Mouse (Mus musculus): ENCODE results near the gene Ncam1. TPM values are rescaled to one million over a fixed set of nuclear protein-coding genes. Genes with fewer than 3 reads are reported as not detected.

The Ncam1 gene
- total and polyA plus RNA-seq, 3 experiments: 4.1 to 5.4 (median 4.7) TPM

DNA sequence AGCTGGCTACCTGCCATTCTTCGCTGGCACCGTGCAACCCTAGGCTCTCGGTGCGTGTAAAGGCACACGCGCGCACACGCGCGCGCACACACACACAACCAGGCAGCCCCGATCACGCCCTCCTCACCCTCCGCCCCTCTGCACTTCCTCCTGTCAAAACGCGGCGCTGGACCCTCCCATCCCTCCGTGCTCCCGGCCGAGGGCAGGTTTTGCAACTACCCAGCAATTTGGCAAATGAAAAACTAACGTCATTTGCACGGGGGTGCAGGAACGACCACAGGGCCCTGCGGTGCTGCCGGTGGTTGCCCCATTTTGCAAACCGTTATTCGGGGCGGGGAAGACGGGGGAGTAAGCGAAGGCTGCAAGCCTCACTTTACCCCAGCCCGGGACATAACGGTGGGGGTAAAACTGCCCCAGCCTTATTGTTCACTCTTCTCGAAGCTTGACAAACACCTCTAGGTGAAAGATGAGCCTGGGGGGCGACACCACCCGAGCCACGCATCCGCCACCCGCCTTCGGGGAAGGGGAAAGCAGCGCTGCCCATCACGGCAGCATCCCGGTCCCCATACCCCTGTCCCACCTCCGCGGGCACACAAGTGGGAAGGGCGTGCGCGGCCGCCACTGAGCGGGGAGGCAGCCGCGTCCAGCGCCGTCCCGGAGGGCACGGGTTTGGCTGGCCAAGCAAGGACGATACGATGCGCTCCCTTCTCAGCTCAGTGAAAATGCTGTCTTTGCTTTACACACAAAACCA, 729 bp downstream of the Ncam1 start:
- Histone ChIP-seq H3K9ac (ENCODE audit: low read depth, low read length) (peak overlapping the region; percentile 54), H3K4me1 (ENCODE audit: control insufficient read depth, insufficient read depth, low read length) (no peaks in the 10 kb centered on the region), H3K79me2 (replicated peaks; ENCODE audit: control insufficient read depth, insufficient read depth, low read length) (no peaks in the 10 kb centered on the region), H3K27ac (no peak overlapping the region), H3K36me3 (ENCODE audit: control insufficient read depth, insufficient read depth, low read length) (no peaks in the 10 kb centered on the region), H3K4me3 (peak overlapping the region; percentile 56), H3K27me3 (ENCODE audit: control insufficient read depth, insufficient read depth, low read length) (no peaks in the 10 kb centered on the region; the same call in 1 of the 2 replicates)
- under 1% methylated on average over 58 of the region's 58 CpGs for WGBS
- intact Hi-C loops (cut with DNase I): loop anchor here (10.0 kb wide), 1 partner anchor 377 kb away; no protein-coding TSS in a partner anchor
- DNase-seq: peak; percentile 49 to 52
- TF ChIP-seq EP300 (IDR thresholded peaks at IDR 0.05; ENCODE audit: insufficient read depth, low read depth, low read length) (no peak), POLR2A (IDR thresholded peaks at IDR 0.05; ENCODE audit: insufficient read depth, low read depth, low read length) (no peak), CTCF (IDR thresholded peaks at IDR 0.05) (no peak)

DNA sequence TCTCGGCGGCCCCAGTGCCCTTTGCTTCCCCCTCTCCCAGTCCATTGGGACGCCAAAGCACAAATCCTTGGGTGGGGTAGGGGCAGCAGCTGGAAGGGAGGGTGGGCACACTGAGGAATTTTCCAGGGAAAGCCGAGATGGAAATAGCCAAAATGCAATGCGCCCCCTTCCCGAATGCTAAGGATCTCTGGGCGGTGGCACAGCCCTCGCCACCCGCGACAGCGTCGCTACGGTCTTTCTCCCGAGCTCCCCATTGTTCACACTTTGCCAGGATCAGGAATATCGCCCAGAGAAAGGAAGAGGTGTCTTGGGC, 1.3 kb downstream of the Ncam1 start:
- peak overlapping the region; percentile 35 for H3K9ac ChIP-seq (ENCODE audit: low read depth, low read length)

DNA sequence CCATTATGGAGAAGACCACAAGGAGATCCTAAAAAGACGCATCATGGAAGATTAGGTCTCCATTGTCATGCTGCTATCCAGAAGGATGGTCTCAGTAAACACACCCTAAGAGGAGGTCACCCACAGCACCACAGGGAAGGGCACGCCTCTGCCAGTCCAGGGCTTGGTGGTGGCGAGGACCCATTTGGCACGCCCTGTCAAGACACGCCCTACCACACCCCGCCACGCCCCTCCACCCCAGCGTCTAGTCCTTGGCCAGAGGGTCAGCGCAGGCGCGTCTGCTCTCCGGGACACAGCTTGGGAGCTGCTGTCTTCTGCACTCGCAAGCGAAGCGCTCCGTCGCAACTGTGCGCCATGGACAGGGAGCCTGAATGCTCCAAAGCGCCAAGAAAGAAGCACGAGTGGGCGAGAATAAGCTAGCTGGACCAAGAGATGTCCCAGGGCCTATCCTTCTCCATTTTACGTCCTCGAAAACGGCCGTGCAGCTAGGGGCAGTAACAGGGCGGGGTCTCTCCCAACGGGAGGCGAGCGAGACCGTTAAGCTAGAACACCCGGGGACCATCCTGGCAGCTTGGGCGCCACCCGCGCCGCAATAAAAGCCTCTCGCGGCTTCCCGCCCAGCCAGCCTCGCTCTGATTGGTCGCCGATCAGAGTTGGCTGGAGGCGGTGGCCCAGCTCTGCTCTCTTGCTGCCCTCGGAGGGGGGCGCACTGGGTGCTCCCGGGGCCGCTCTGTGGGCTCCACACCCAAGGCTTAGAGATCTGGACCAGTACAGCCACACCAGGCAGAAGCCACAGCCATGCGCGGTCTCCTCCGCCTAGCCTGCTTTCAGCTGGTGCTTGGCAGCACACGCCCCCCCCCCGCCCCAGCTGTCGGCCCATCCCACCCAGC, 1.9 kb downstream of the Ncam1 start:
- H3K36me3 ChIP-seq (ENCODE audit: control insufficient read depth, insufficient read depth, low read length): no peaks in the 10 kb centered on the region
- H3K27ac ChIP-seq: no peak overlapping the region
- TF ChIP-seq CTCF (IDR thresholded peaks at IDR 0.05): no peak
- TF ChIP-seq POLR2A (IDR thresholded peaks at IDR 0.05; ENCODE audit: insufficient read depth, low read depth, low read length): no peak; the same call in 1 of the 2 replicates
- no peak for TF ChIP-seq EP300 (IDR thresholded peaks at IDR 0.05; ENCODE audit: insufficient read depth, low read depth, low read length)
- intact Hi-C loops (cut with DNase I): loop anchor here (10.0 kb wide), 1 partner anchor 378 kb away; no protein-coding TSS in a partner anchor
- no peaks in the 10 kb centered on the region; the same call in 1 of the 2 replicates for H3K27me3 ChIP-seq (ENCODE audit: control insufficient read depth, insufficient read depth, low read length)
- H3K79me2 ChIP-seq (replicated peaks; ENCODE audit: control insufficient read depth, insufficient read depth, low read length): no peaks in the 10 kb centered on the region
- peak; percentile 53 to 54 for DNase-seq
- WGBS: under 1% methylated on average over 52 of the region's 52 CpGs
- H3K9ac ChIP-seq (ENCODE audit: low read depth, low read length): peak overlapping the region; percentile 5; the same call in 1 of the 2 replicates
- H3K4me3 ChIP-seq: peak overlapping the region; percentile 56
- H3K4me1 ChIP-seq (ENCODE audit: control insufficient read depth, insufficient read depth, low read length): no peaks in the 10 kb centered on the region

More for the DNA sequence above, 1.3 kb downstream of the Ncam1 start:
- Histone ChIP-seq H3K27me3 (ENCODE audit: control insufficient read depth, insufficient read depth, low read length) (no peaks in the 10 kb centered on the region; the same call in 1 of the 2 replicates), H3K79me2 (replicated peaks; ENCODE audit: control insufficient read depth, insufficient read depth, low read length) (no peaks in the 10 kb centered on the region), H3K4me3 (peak overlapping the region; percentile 56), H3K36me3 (ENCODE audit: control insufficient read depth, insufficient read depth, low read length) (no peaks in the 10 kb centered on the region), H3K4me1 (ENCODE audit: control insufficient read depth, insufficient read depth, low read length) (no peaks in the 10 kb centered on the region), H3K27ac (no peak overlapping the region)
- WGBS: 2% methylated on average over 15 of the region's 15 CpGs
- TF ChIP-seq CTCF (IDR thresholded peaks at IDR 0.05): no peak
- TF ChIP-seq EP300 (IDR thresholded peaks at IDR 0.05; ENCODE audit: insufficient read depth, low read depth, low read length): no peak
- no peak for TF ChIP-seq POLR2A (IDR thresholded peaks at IDR 0.05; ENCODE audit: insufficient read depth, low read depth, low read length)
- DNase-seq: no peak
- intact Hi-C loops (cut with DNase I): loop anchor here (10.0 kb wide), 1 partner anchor 377 kb away; no protein-coding TSS in a partner anchor

DNA sequence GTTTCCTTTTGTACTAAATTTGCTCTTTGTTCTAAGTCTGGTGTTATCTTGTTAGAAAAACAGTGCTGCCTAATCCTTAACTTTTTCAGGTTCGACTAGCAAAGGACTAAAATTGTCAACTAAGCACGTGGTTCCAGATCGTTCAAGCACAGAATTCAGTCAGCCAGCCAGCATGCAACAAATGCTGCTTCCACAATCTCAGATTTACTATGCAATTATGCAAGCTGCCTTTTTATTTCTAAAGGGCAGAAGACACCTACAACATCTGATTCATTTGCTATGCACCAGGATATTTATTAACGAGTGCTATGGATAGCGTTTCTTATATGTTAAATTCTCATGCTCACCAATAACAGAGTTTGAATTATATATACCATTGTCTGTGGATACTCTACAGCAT, 2.8 kb downstream of the Ncam1 start:
- H3K27me3 ChIP-seq (ENCODE audit: control insufficient read depth, insufficient read depth, low read length): no peaks in the 10 kb centered on the region; the same call in 1 of the 2 replicates
- intact Hi-C loops (cut with DNase I): loop anchor here (10.0 kb wide), 1 partner anchor 379 kb away; no protein-coding TSS in a partner anchor
- TF ChIP-seq CTCF (IDR thresholded peaks at IDR 0.05): no peak
- TF ChIP-seq EP300 (IDR thresholded peaks at IDR 0.05; ENCODE audit: insufficient read depth, low read depth, low read length): no peak
- no peak for TF ChIP-seq POLR2A (IDR thresholded peaks at IDR 0.05; ENCODE audit: insufficient read depth, low read depth, low read length)
- H3K4me3 ChIP-seq: no peak overlapping the region
- H3K4me1 ChIP-seq (ENCODE audit: control insufficient read depth, insufficient read depth, low read length): no peaks in the 10 kb centered on the region
- H3K27ac ChIP-seq: no peak overlapping the region
- H3K79me2 ChIP-seq (replicated peaks; ENCODE audit: control insufficient read depth, insufficient read depth, low read length): no peaks in the 10 kb centered on the region
- H3K9ac ChIP-seq (ENCODE audit: low read depth, low read length): no peak overlapping the region
- no peaks in the 10 kb centered on the region for H3K36me3 ChIP-seq (ENCODE audit: control insufficient read depth, insufficient read depth, low read length)
- WGBS: 59% methylated on average over 5 of the region's 5 CpGs
- DNase-seq: no peak

DNA sequence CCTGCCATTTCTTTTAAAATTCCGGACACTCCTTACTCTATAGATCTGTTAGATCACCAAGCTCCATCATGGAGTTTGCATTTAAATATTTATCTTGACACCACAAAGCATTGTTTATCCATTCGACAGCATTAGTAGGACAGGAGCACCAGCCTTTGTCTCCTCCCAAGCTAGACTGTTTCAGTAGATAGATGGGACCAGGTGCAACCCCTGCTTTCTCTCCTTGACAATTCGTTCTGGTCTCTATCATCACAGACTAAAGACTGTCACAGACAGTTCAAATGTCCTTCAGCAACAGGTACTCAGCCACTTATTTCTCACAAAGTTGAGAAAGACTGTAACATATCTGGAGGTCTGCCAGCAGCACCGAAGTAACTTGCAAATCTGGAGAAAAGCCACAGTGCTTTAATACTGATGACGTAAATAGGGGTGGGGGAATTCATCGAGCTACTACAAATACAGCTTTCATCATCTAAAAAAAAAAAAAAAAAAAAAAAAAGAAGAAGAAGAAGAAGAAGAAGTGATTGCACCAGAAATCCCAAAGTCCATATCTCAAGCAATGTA, 4.7 kb downstream of the Ncam1 start:
- H3K27ac ChIP-seq: no peak overlapping the region
- WGBS: 53% methylated on average over 6 of the region's 6 CpGs
- no peak overlapping the region for H3K9ac ChIP-seq (ENCODE audit: low read depth, low read length)
- H3K4me1 ChIP-seq (ENCODE audit: control insufficient read depth, insufficient read depth, low read length): no peaks in the 10 kb centered on the region
- no peak overlapping the region for H3K4me3 ChIP-seq
- H3K79me2 ChIP-seq (replicated peaks; ENCODE audit: control insufficient read depth, insufficient read depth, low read length): no peaks in the 10 kb centered on the region
- no peaks in the 10 kb centered on the region for H3K36me3 ChIP-seq (ENCODE audit: control insufficient read depth, insufficient read depth, low read length)
- no peaks in the 10 kb centered on the region; the same call in 1 of the 2 replicates for H3K27me3 ChIP-seq (ENCODE audit: control insufficient read depth, insufficient read depth, low read length)
- intact Hi-C loops (cut with DNase I): loop anchor here (10.0 kb wide), 1 partner anchor 381 kb away; no protein-coding TSS in a partner anchor
- TF ChIP-seq CTCF (IDR thresholded peaks at IDR 0.05) (no peak), EP300 (IDR thresholded peaks at IDR 0.05; ENCODE audit: insufficient read depth, low read depth, low read length) (no peak), POLR2A (IDR thresholded peaks at IDR 0.05; ENCODE audit: insufficient read depth, low read depth, low read length) (no peak)
- no peak for DNase-seq

All from heart, adult 2 months (tissue).